Mouse (Mus musculus): ENCODE results near the gene Nsun2. TPM values are rescaled to one million over a fixed set of nuclear protein-coding genes. Genes with fewer than 3 reads are reported as not detected.
"Not testable (repeated sequence)": the region's sequence is repeated elsewhere in the genome, so short reads cannot be mapped to it uniquely, and the experiment has no call there.

Nsun2 gene
- polyA plus RNA-seq, 1 experiment: 18.9 TPM

GRCm38 (mm10) chr13:69583591-69583990, 50.0 kb downstream of the Nsun2 start:
- Histone ChIP-seq H3K27ac (replicated peaks; ENCODE audit: low read depth, low read length) (no peak overlapping the region), H3K4me3 (ENCODE audit: insufficient read depth, low read depth, low read length) (no peak overlapping the region), H3K4me1 (ENCODE audit: control insufficient read depth, insufficient read depth, insufficient read length, low read length) (peaks cover 8% of the 10 kb centered on the region; the same call in 1 of the 2 replicates)

GRCm38 (mm10) chr13:69585828-69586227, 52.3 kb downstream of the Nsun2 start:
- Histone ChIP-seq H3K27ac (replicated peaks; ENCODE audit: low read depth, low read length) (no peak overlapping the region), H3K4me1 (ENCODE audit: control insufficient read depth, insufficient read depth, insufficient read length, low read length) (peaks cover 8% of the 10 kb centered on the region; the same call in 1 of the 2 replicates), H3K4me3 (ENCODE audit: insufficient read depth, low read depth, low read length) (no peak overlapping the region)

- peaks cover 8% of the 10 kb centered on the region; the same call in 1 of the 2 replicates for H3K4me1 ChIP-seq (ENCODE audit: control insufficient read depth, insufficient read depth, insufficient read length, low read length)
- H3K4me3 ChIP-seq (ENCODE audit: insufficient read depth, low read depth, low read length): no peak overlapping the region
- no peak overlapping the region for H3K27ac ChIP-seq (replicated peaks; ENCODE audit: low read depth, low read length)
Measured at GRCm38 (mm10) chr13:69586337-69586736, 52.8 kb downstream of the Nsun2 start.

GRCm38 (mm10) chr13:69587849-69588248, 54.3 kb downstream of the Nsun2 start:
- peaks cover 8% of the 10 kb centered on the region; the same call in 1 of the 2 replicates for H3K4me1 ChIP-seq (ENCODE audit: control insufficient read depth, insufficient read depth, insufficient read length, low read length)
- no peak overlapping the region for H3K4me3 ChIP-seq (ENCODE audit: insufficient read depth, low read depth, low read length)

GRCm38 (mm10) chr13:69588263-69588662, 54.7 kb downstream of the Nsun2 start:
- H3K4me3 ChIP-seq (ENCODE audit: insufficient read depth, low read depth, low read length): no peak overlapping the region
- H3K4me1 ChIP-seq (ENCODE audit: control insufficient read depth, insufficient read depth, insufficient read length, low read length): peaks cover 8% of the 10 kb centered on the region; the same call in 1 of the 2 replicates
- H3K27ac ChIP-seq (replicated peaks; ENCODE audit: low read depth, low read length): no peak overlapping the region

More at GRCm38 (mm10) chr13:69587849-69588248, 54.3 kb downstream of the Nsun2 start:
- no peak overlapping the region for H3K27ac ChIP-seq (replicated peaks; ENCODE audit: low read depth, low read length)

- no peak overlapping the region for H3K27ac ChIP-seq (replicated peaks; ENCODE audit: low read depth, low read length)
- H3K4me1 ChIP-seq (ENCODE audit: control insufficient read depth, insufficient read depth, insufficient read length, low read length): no peaks in the 10 kb centered on the region
- H3K4me3 ChIP-seq (ENCODE audit: insufficient read depth, low read depth, low read length): no peak overlapping the region
Measured at GRCm38 (mm10) chr13:69591338-69591737, 57.8 kb downstream of the Nsun2 start.

GRCm38 (mm10) chr13:69592226-69592625, 58.7 kb downstream of the Nsun2 start:
- Histone ChIP-seq H3K4me1 (ENCODE audit: control insufficient read depth, insufficient read depth, insufficient read length, low read length) (no peaks in the 10 kb centered on the region), H3K27ac (replicated peaks; ENCODE audit: low read depth, low read length) (no peak overlapping the region), H3K4me3 (ENCODE audit: insufficient read depth, low read depth, low read length) (no peak overlapping the region)

- Histone ChIP-seq H3K4me1 (ENCODE audit: control insufficient read depth, insufficient read depth, insufficient read length, low read length) (no peaks in the 10 kb centered on the region), H3K27ac (replicated peaks; ENCODE audit: low read depth, low read length) (no peak overlapping the region), H3K4me3 (ENCODE audit: insufficient read depth, low read depth, low read length) (no peak overlapping the region)
Measured at GRCm38 (mm10) chr13:69593453-69593852, 59.9 kb downstream of the Nsun2 start.

- Histone ChIP-seq H3K4me1 (ENCODE audit: control insufficient read depth, insufficient read depth, insufficient read length, low read length) (no peaks in the 10 kb centered on the region), H3K27ac (replicated peaks; ENCODE audit: low read depth, low read length) (no peak overlapping the region), H3K4me3 (ENCODE audit: insufficient read depth, low read depth, low read length) (no peak overlapping the region)
Measured at GRCm38 (mm10) chr13:69594577-69595256, 61.2 kb downstream of the Nsun2 start.

GRCm38 (mm10) chr13:69595911-69596310, 62.4 kb downstream of the Nsun2 start:
- Histone ChIP-seq H3K4me3 (ENCODE audit: insufficient read depth, low read depth, low read length) (no peak overlapping the region), H3K4me1 (ENCODE audit: control insufficient read depth, insufficient read depth, insufficient read length, low read length) (no peaks in the 10 kb centered on the region), H3K27ac (replicated peaks; ENCODE audit: low read depth, low read length) (no peak overlapping the region)

GRCm38 (mm10) chr13:69596515-69596914, 63.0 kb downstream of the Nsun2 start:
- Histone ChIP-seq H3K4me1 (ENCODE audit: control insufficient read depth, insufficient read depth, insufficient read length, low read length) (no peaks in the 10 kb centered on the region), H3K27ac (replicated peaks; ENCODE audit: low read depth, low read length) (no peak overlapping the region), H3K4me3 (ENCODE audit: insufficient read depth, low read depth, low read length) (no peak overlapping the region)

GRCm38 (mm10) chr13:69598867-69599266, 65.3 kb downstream of the Nsun2 start:
- Histone ChIP-seq H3K4me3 (ENCODE audit: insufficient read depth, low read depth, low read length) (no peak overlapping the region), H3K4me1 (ENCODE audit: control insufficient read depth, insufficient read depth, insufficient read length, low read length) (no peaks in the 10 kb centered on the region), H3K27ac (replicated peaks; ENCODE audit: low read depth, low read length) (no peak overlapping the region)

- not testable (repeated sequence) for H3K27ac ChIP-seq (replicated peaks; ENCODE audit: low read depth, low read length); H3K4me1 ChIP-seq (ENCODE audit: control insufficient read depth, insufficient read depth, insufficient read length, low read length); H3K4me3 ChIP-seq (ENCODE audit: insufficient read depth, low read depth, low read length)
Measured at GRCm38 (mm10) chr13:69600863-69601262, 67.3 kb downstream of the Nsun2 start.

GRCm38 (mm10) chr13:69601321-69601720, 67.8 kb downstream of the Nsun2 start:
- H3K27ac ChIP-seq (replicated peaks; ENCODE audit: low read depth, low read length): no peak overlapping the region
- H3K4me3 ChIP-seq (ENCODE audit: insufficient read depth, low read depth, low read length): no peak overlapping the region
- H3K4me1 ChIP-seq (ENCODE audit: control insufficient read depth, insufficient read depth, insufficient read length, low read length): no peaks in the 10 kb centered on the region

GRCm38 (mm10) chr13:69604670-69605069, 71.1 kb downstream of the Nsun2 start:
- Histone ChIP-seq H3K4me1 (ENCODE audit: control insufficient read depth, insufficient read depth, insufficient read length, low read length) (no peaks in the 10 kb centered on the region), H3K4me3 (ENCODE audit: insufficient read depth, low read depth, low read length) (no peak overlapping the region), H3K27ac (replicated peaks; ENCODE audit: low read depth, low read length) (no peak overlapping the region)

GRCm38 (mm10) chr13:69608734-69609133, 75.2 kb downstream of the Nsun2 start:
- 0 out of 2 replicates have a peak, but pooled peaks cover 3% of the 10 kb centered on the region for H3K4me1 ChIP-seq (ENCODE audit: control insufficient read depth, insufficient read depth, insufficient read length, low read length)
- H3K27ac ChIP-seq (replicated peaks; ENCODE audit: low read depth, low read length): no peak overlapping the region
- no peak overlapping the region for H3K4me3 ChIP-seq (ENCODE audit: insufficient read depth, low read depth, low read length)
